Mouse (Mus musculus) hindbrain, embryonic 11.5 days (tissue): ENCODE measurements around the gene Krtap19-1. TPM values are rescaled to one million over a fixed set of nuclear protein-coding genes. Genes with fewer than 3 reads are reported as not detected.

ENCODE experiments used
- ATAC-seq: fragments of 200-750 bp; cut with Nextera tagmentation; 2 replicates; pipeline ENCODE4 v1.8.0; 2017; ENCODE audit warnings: mild to moderate bottlenecking, moderate TSS enrichment, moderate library complexity; ENCODE audit not compliant: low FRiP score
- DNase-seq: peaks from one replicate; pipeline ENCODE4 v3.0.0-alpha.2; 2015; ENCODE audit warnings: low spot score
- H3K27ac ChIP-seq: fragments of 300-500 bp; sonication (generic); 2 replicates; pipeline ENCODE4 v1.5.1; 2014; ENCODE audit warnings: mild to moderate bottlenecking, low read depth, low read length
- H3K27me3 ChIP-seq: fragments of 300-500 bp; sonication (generic); 2 replicates; pipeline ENCODE4 v1.6.1; 2014; ENCODE audit warnings: mild to moderate bottlenecking, low read length, moderate library complexity, mixed read lengths; ENCODE audit not compliant: control insufficient read depth, insufficient read depth
- H3K36me3 ChIP-seq: fragments of 300-500 bp; sonication (generic); 2 replicates; pipeline ENCODE4 v1.6.1; 2014; ENCODE audit warnings: mild to moderate bottlenecking, low read length, moderate library complexity, mixed read lengths; ENCODE audit not compliant: control insufficient read depth, insufficient read depth
- H3K4me1 ChIP-seq: fragments of 300-500 bp; sonication (generic); replicated peaks from 2 replicates; pipeline ENCODE4 v1.6.1; 2014; ENCODE audit warnings: low read length, mixed read lengths; ENCODE audit not compliant: control insufficient read depth, insufficient read depth
- H3K4me2 ChIP-seq: fragments of 300-500 bp; sonication (generic); replicated peaks from 2 replicates; pipeline ENCODE4 v1.6.1; 2014; ENCODE audit warnings: mild to moderate bottlenecking, low read depth, low read length
- H3K4me3 ChIP-seq: fragments of 300-500 bp; sonication (generic); 2 replicates; pipeline ENCODE4 v1.5.1; 2014; ENCODE audit warnings: low read depth, low read length
- H3K9ac ChIP-seq: fragments of 300-500 bp; sonication (generic); 2 replicates; pipeline ENCODE4 v1.6.1; 2014; ENCODE audit warnings: low read depth, low read length
- H3K9me3 ChIP-seq: fragments of 300-500 bp; sonication (generic); 2 replicates; pipeline ENCODE4 v1.6.1; 2016; ENCODE audit warnings: low read length; ENCODE audit not compliant: control insufficient read depth
- WGBS: fragments of 180-500 bp; shearing (Covaris S2); extraction: QIAGEN DNeasy Blood & Tissue Kit; methylation state at CpG from one replicate; pipeline ENCODE4 v1.1.7; 2014; 5-methylcytosine and 5-hydroxymethylcytosine counted together
- polyA plus RNA-seq: library from polyadenylated mRNA; unstranded; fragments of >200 nt; fragmentation: Nextera tagmentation; extraction: Ambion mirVana; gene quantifications from 2 replicates; pipeline ENCODE4 v1.2.1, GENCODE M21; 2014

Krtap19-1 gene
- polyA plus RNA-seq, 1 experiment from 2014 or later: not detected

DNA sequence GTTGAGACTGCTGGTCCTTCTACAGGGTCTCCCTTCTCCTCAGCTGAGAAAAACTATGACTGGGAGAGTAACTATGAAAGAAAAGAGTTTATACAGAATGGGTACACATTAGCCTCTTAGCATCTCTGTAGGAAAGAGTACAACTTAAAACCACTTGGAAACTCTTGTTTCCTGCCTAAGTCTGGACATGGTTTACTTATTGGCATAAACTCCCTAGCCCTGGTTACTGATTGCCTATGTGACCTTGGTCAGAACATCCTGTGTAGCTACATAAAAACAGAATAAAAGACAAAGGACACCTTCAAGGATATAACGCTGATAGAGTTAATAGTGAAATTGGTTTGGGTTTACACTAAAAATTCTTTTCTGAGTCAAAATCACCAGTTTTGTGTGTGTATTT, 21.8 kb downstream of the Krtap19-1 start:
- Histone ChIP-seq H3K27ac (no peak overlapping the region), H3K4me2 (no peak overlapping the region), H3K27me3 (no peaks in the 10 kb centered on the region), H3K9me3 (no peaks in the 10 kb centered on the region), H3K9ac (no peak overlapping the region), H3K36me3 (no peaks in the 10 kb centered on the region), H3K4me3 (no peak overlapping the region), H3K4me1 (no peaks in the 10 kb centered on the region)
- ATAC-seq: no peak
- DNase-seq: no peak
- 97% methylated on average over 1 of the region's 1 CpGs for WGBS

DNA sequence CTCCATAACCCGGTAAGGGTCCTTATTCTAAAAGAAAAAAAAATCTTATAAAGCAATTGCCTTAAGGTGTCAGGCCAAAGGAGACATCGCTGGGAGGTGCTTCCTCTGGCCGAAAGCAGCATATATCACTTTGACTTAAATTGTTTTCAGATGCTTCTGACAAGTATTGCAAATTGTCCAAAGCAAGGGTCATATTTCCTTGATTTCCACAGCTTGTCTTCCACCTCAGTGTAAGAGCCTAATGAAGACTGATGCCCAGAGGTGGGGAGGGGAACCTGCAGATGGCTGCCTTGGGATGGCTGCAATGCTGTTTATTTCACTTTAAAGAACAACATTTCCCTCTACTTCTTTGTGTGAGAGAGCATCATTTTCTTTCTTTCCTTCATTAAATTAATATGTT, 42.2 kb downstream of the Krtap19-1 start:
- H3K36me3 ChIP-seq: no peaks in the 10 kb centered on the region
- WGBS: 58% methylated on average over 3 of the region's 3 CpGs
- H3K9ac ChIP-seq: no peak overlapping the region
- H3K4me3 ChIP-seq: no peak overlapping the region
- no peaks in the 10 kb centered on the region for H3K9me3 ChIP-seq
- H3K4me1 ChIP-seq: no peaks in the 10 kb centered on the region
- ATAC-seq (no peak), DNase-seq (no peak)
- H3K4me2 ChIP-seq: no peak overlapping the region
- no peak overlapping the region for H3K27ac ChIP-seq
- H3K27me3 ChIP-seq: no peaks in the 10 kb centered on the region

DNA sequence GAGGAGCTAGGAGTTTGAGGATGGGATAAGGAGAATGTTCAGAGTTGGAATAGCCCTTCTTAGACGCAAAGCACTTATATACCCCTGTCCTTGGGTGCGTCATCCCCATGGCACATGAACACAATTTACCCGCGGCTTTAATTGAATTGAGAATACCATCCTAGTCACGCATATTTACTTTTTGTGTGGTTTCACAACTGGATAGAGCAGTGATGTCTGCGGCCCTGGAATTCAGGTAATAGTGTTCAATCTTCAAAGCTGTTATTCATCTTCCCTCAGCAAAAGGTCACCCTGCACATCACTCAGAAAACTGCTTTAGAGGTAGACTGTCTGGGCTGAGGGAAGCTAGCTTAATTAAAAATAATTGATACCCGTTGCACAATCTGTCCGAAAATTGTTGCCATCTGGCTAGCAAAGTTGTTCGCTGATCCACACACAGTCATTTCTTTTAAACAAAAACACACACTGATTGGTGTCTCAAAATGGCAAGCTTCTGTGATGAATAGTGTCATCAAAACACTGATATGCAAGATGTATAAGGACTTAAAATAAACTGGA, 43.0 kb downstream of the Krtap19-1 start, which contains the start of gene Krtap14:
Krtap14 (minus strand) TSS at position 51 of the 558 bp plus-strand sequence.
- Histone ChIP-seq H3K9me3 (no peaks in the 10 kb centered on the region), H3K27me3 (no peaks in the 10 kb centered on the region), H3K4me1 (no peaks in the 10 kb centered on the region), H3K9ac (no peak within 1 kb of the TSS), H3K4me2 (no peak within 1 kb of the TSS), H3K36me3 (no peaks in the 10 kb centered on the region), H3K4me3 (no peak within 1 kb of the TSS), H3K27ac (no peak within 1 kb of the TSS)
- ATAC-seq: no peak
- no peak for DNase-seq
- 84% methylated on average over 9 of the region's 9 CpGs for WGBS

DNA sequence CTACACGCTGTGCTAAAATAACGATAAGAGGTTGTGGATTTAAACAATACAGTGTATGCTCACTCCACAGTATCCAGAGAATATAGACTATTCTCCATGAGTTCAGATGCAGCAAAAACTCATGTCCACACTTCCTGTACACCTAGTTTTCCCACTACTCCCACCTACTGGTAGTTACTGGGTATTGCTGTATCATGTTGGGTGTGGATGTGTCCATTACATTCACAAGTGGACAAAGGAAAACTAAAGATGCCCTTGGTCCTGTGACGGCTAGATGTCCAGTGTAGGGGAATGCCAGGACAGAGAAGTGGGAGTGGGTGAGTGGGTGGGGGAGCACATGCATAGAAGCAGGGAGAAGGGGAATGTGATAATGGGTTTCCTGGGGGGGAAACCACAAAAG, 45.5 kb downstream of the Krtap19-1 start:
- no peaks in the 10 kb centered on the region for H3K27me3 ChIP-seq
- WGBS: 82% methylated on average over 3 of the region's 3 CpGs
- H3K9me3 ChIP-seq: no peaks in the 10 kb centered on the region
- no peak overlapping the region for H3K4me3 ChIP-seq
- no peak overlapping the region for H3K4me2 ChIP-seq
- no peaks in the 10 kb centered on the region for H3K36me3 ChIP-seq
- peak; percentile 52; the same call in 1 of the 2 replicates for ATAC-seq
- peak; percentile 35 for DNase-seq
- H3K9ac ChIP-seq: no peak overlapping the region
- H3K27ac ChIP-seq: no peak overlapping the region
- no peaks in the 10 kb centered on the region for H3K4me1 ChIP-seq

DNA sequence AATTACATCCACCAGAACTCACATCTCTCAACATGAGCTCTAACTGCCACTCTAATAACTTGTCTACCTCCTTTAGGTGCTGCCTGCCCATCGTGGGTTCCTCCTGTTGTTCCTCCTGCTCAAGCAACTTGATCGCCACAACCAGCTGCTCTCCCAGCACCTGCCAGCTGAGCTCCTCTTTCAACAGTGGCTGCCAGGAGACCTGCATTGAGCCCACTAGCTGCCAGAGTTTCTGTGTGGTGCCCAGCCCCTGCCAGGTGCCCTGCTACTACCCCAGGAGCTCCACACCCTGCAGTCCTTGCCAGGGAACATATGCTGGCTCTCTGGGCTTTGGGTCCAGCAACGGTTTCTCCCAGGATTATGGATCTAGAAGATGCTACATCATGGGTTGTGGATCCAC, 49.1 kb downstream of the Krtap19-1 start, which contains the start of gene Krtap15:
Krtap15 (plus strand) TSS at position 150 of the 400 bp plus-strand sequence.
- ATAC-seq (no peak), DNase-seq (no peak)
- Histone ChIP-seq H3K4me1 (no peaks in the 10 kb centered on the region), H3K9ac (no peak within 1 kb of the TSS), H3K27ac (no peak within 1 kb of the TSS), H3K4me3 (no peak within 1 kb of the TSS), H3K4me2 (no peak within 1 kb of the TSS), H3K9me3 (no peaks in the 10 kb centered on the region), H3K27me3 (no peaks in the 10 kb centered on the region), H3K36me3 (no peaks in the 10 kb centered on the region)
- 80% methylated on average over 3 of the region's 3 CpGs for WGBS

Other genes with a start within 250 kb of the Krtap19-1 start
- gene 2310079G19Rik, start 241.7 kb downstream of the Krtap19-1 start, polyA plus RNA-seq: not detected in 2 replicates
- gene Krtap26-1, start 221.6 kb downstream of the Krtap19-1 start, polyA plus RNA-seq: not detected in 2 replicates
- not detected in 2 replicates for gene Krtap27-1, start 197.7 kb downstream of the Krtap19-1 start, polyA plus RNA-seq
- gene 2310061N02Rik, start 161.4 kb downstream of the Krtap19-1 start, polyA plus RNA-seq: not detected in 2 replicates
- not detected in 2 replicates for gene Krtap13-1, start 140.5 kb downstream of the Krtap19-1 start, polyA plus RNA-seq
- gene Krtap13, start 117.8 kb downstream of the Krtap19-1 start, polyA plus RNA-seq: not detected in 2 replicates
- gene 2310034C09Rik, start 110.6 kb downstream of the Krtap19-1 start, polyA plus RNA-seq: not detected in 2 replicates
- not detected in 2 replicates for gene 2310057N15Rik, start 95.2 kb downstream of the Krtap19-1 start, polyA plus RNA-seq
- not detected in 2 replicates for gene Gm5965, start 91.5 kb downstream of the Krtap19-1 start, polyA plus RNA-seq
- gene Gm20741, start 57.2 kb downstream of the Krtap19-1 start, polyA plus RNA-seq: not detected in 2 replicates
- gene Krtap15, start 49.2 kb downstream of the Krtap19-1 start, polyA plus RNA-seq: not detected in 2 replicates
- gene Krtap14, start 43.3 kb downstream of the Krtap19-1 start, polyA plus RNA-seq: not detected in 2 replicates
- gene Krtap19-2, start 4.9 kb upstream of the Krtap19-1 start, polyA plus RNA-seq: not detected in 2 replicates
- gene Krtap19-3, start 8.6 kb upstream of the Krtap19-1 start, polyA plus RNA-seq: not detected in 2 replicates
- not detected in 2 replicates for gene Krtap19-4, start 15.7 kb upstream of the Krtap19-1 start, polyA plus RNA-seq
- not detected in 2 replicates for gene Krtap19-5, start 27.0 kb upstream of the Krtap19-1 start, polyA plus RNA-seq
- gene Krtap19-9b, start 62.9 kb upstream of the Krtap19-1 start, polyA plus RNA-seq: not detected in 2 replicates
- gene Krtap16-3, start 93.5 kb upstream of the Krtap19-1 start, polyA plus RNA-seq: not detected in 2 replicates
- gene Krtap22-2, start 141.3 kb upstream of the Krtap19-1 start, polyA plus RNA-seq: not detected in 2 replicates
- not detected in 2 replicates for gene Gm10229, start 145.9 kb upstream of the Krtap19-1 start, polyA plus RNA-seq
- gene Krtap6-1, start 162.3 kb upstream of the Krtap19-1 start, polyA plus RNA-seq: not detected in 2 replicates
- gene Gm10228, start 172.1 kb upstream of the Krtap19-1 start, polyA plus RNA-seq: not detected in 2 replicates
- not detected in 2 replicates for gene Krtap6-5, start 178.5 kb upstream of the Krtap19-1 start, polyA plus RNA-seq
- not detected in 2 replicates for gene 1110025L11Rik, start 194.6 kb upstream of the Krtap19-1 start, polyA plus RNA-seq
- not detected in 2 replicates for gene Krtap6-3, start 214.6 kb upstream of the Krtap19-1 start, polyA plus RNA-seq